Mouse (Mus musculus): ENCODE data around the gene Tyw5. TPM values are rescaled to one million over a fixed set of nuclear protein-coding genes. Genes with fewer than 3 reads are reported as not detected.

The Tyw5 gene
- polyA plus RNA-seq (2014; fragmentation: Illumina TruSeq; extraction: RNeasy Lipid Tissue Mini Kit (QIAGEN cat#74804); ENCODE audit: low replicate concordance), result 33.5 TPM

GRCm38 (mm10) chr1:57406187-57407151 is at the start of gene Tyw5, which contains the start of gene Maip1:
Gene Tyw5, minus strand, starts transcription at chr1:57407101.
Gene Maip1, plus strand, starts transcription at chr1:57406328.

GRCm38 (mm10) chr1:57377376-57378341 is 29.2 kb downstream of the Tyw5 start, which contains the start of gene 1700066M21Rik:
Gene 1700066M21Rik, plus strand, starts transcription at chr1:57377620.

Other genes starting within 250 kb of the Tyw5 start
- gene 1700066M21Rik, start 29.5 kb downstream of the Tyw5 start, polyA plus RNA-seq (2014; fragmentation: Illumina TruSeq; extraction: RNeasy Lipid Tissue Mini Kit (QIAGEN cat#74804); ENCODE audit: low replicate concordance), result 15.8 TPM
- gene Maip1, start 773 bp downstream of the Tyw5 start, polyA plus RNA-seq (2014; fragmentation: Illumina TruSeq; extraction: RNeasy Lipid Tissue Mini Kit (QIAGEN cat#74804); ENCODE audit: low replicate concordance), result 21.5 TPM

All from small intestine, adult 10 weeks (tissue).